Mouse (Mus musculus): Measurements from ENCODE around the gene Slpi. TPM values are rescaled to one million over a fixed set of nuclear protein-coding genes. Genes with fewer than 3 reads are reported as not detected.
"Not testable (repeated sequence)": the region's sequence is repeated elsewhere in the genome, so short reads cannot be mapped to it uniquely, and the experiment has no call there.

Slpi gene
- polyA plus RNA-seq, 1 experiment from 2014 or later = 9.4 TPM

- Histone ChIP-seq H3K27ac (ENCODE audit: low read depth, low read length) (no peak overlapping the region), H3K4me2 (no peak overlapping the region), H3K27me3 (replicated peaks; ENCODE audit: control insufficient read depth, insufficient read depth, low read length) (no peaks in the 10 kb centered on the region; the same call in none of the 2 replicates), H3K4me3 (ENCODE audit: low read depth, low read length) (no peak overlapping the region), H3K4me1 (replicated peaks; ENCODE audit: control insufficient read depth, insufficient read depth, low read length) (no peaks in the 10 kb centered on the region), H3K36me3 (ENCODE audit: control insufficient read depth, insufficient read depth, low read length) (no peaks in the 10 kb centered on the region), H3K9me3 (ENCODE audit: control insufficient read depth, low read length) (no peaks in the 10 kb centered on the region), H3K9ac (ENCODE audit: low read depth, low read length) (no peak overlapping the region)
- DNase-seq (ENCODE audit: low spot score) = peak; percentile 21
- ATAC-seq (replicated peaks; ENCODE audit: low FRiP score) = no peak
- WGBS = 61% methylated on average over 5 of the region's 5 CpGs
Measured at GRCm38 (mm10) chr2:164359668-164360067, 29.2 kb downstream of the Slpi start.

- Histone ChIP-seq H3K27ac (ENCODE audit: low read depth, low read length) (no peak overlapping the region), H3K4me1 (replicated peaks; ENCODE audit: control insufficient read depth, insufficient read depth, low read length) (no peaks in the 10 kb centered on the region), H3K9ac (ENCODE audit: low read depth, low read length) (no peak overlapping the region), H3K9me3 (ENCODE audit: control insufficient read depth, low read length) (no peaks in the 10 kb centered on the region), H3K27me3 (replicated peaks; ENCODE audit: control insufficient read depth, insufficient read depth, low read length) (no peaks in the 10 kb centered on the region; the same call in none of the 2 replicates), H3K4me3 (ENCODE audit: low read depth, low read length) (no peak overlapping the region), H3K4me2 (no peak overlapping the region), H3K36me3 (ENCODE audit: control insufficient read depth, insufficient read depth, low read length) (no peaks in the 10 kb centered on the region)
- WGBS = 76% methylated on average over 5 of the region's 5 CpGs
- ATAC-seq (replicated peaks; ENCODE audit: low FRiP score) (no peak), DNase-seq (ENCODE audit: low spot score) (no peak)
Measured at GRCm38 (mm10) chr2:164359031-164359430, 29.9 kb downstream of the Slpi start.

GRCm38 (mm10) chr2:164358373-164358772, 30.5 kb downstream of the Slpi start:
- DNase-seq (ENCODE audit: low spot score) (peak; percentile 6), ATAC-seq (replicated peaks; ENCODE audit: low FRiP score) (no peak)
- 80% methylated on average over 3 of the region's 3 CpGs for WGBS
- no peaks in the 10 kb centered on the region; the same call in none of the 2 replicates for H3K27me3 ChIP-seq (replicated peaks; ENCODE audit: control insufficient read depth, insufficient read depth, low read length)
- no peak overlapping the region for H3K9ac ChIP-seq (ENCODE audit: low read depth, low read length)
- H3K4me2 ChIP-seq = no peak overlapping the region
- no peaks in the 10 kb centered on the region for H3K4me1 ChIP-seq (replicated peaks; ENCODE audit: control insufficient read depth, insufficient read depth, low read length)
- no peak overlapping the region for H3K4me3 ChIP-seq (ENCODE audit: low read depth, low read length)
- no peak overlapping the region for H3K27ac ChIP-seq (ENCODE audit: low read depth, low read length)
- H3K36me3 ChIP-seq (ENCODE audit: control insufficient read depth, insufficient read depth, low read length) = no peaks in the 10 kb centered on the region
- H3K9me3 ChIP-seq (ENCODE audit: control insufficient read depth, low read length) = no peaks in the 10 kb centered on the region

GRCm38 (mm10) chr2:164356177-164356967, 32.5 kb downstream of the Slpi start:
- Histone ChIP-seq H3K4me2 (no peak overlapping the region), H3K9ac (ENCODE audit: low read depth, low read length) (no peak overlapping the region), H3K27ac (ENCODE audit: low read depth, low read length) (no peak overlapping the region), H3K27me3 (replicated peaks; ENCODE audit: control insufficient read depth, insufficient read depth, low read length) (no peaks in the 10 kb centered on the region; the same call in none of the 2 replicates), H3K36me3 (ENCODE audit: control insufficient read depth, insufficient read depth, low read length) (no peaks in the 10 kb centered on the region), H3K4me1 (replicated peaks; ENCODE audit: control insufficient read depth, insufficient read depth, low read length) (no peaks in the 10 kb centered on the region), H3K9me3 (ENCODE audit: control insufficient read depth, low read length) (no peaks in the 10 kb centered on the region), H3K4me3 (ENCODE audit: low read depth, low read length) (no peak overlapping the region)
- DNase-seq (ENCODE audit: low spot score) (no peak), ATAC-seq (replicated peaks; ENCODE audit: low FRiP score) (no peak)
- 73% methylated on average over 11 of the region's 11 CpGs for WGBS

GRCm38 (mm10) chr2:164353356-164353755, 35.5 kb downstream of the Slpi start:
- no peaks in the 10 kb centered on the region for H3K36me3 ChIP-seq (ENCODE audit: control insufficient read depth, insufficient read depth, low read length)
- ATAC-seq (replicated peaks; ENCODE audit: low FRiP score) (no peak), DNase-seq (ENCODE audit: low spot score) (no peak)
- H3K9ac ChIP-seq (ENCODE audit: low read depth, low read length) = no peak overlapping the region
- H3K4me1 ChIP-seq (replicated peaks; ENCODE audit: control insufficient read depth, insufficient read depth, low read length) = no peaks in the 10 kb centered on the region
- WGBS = 86% methylated on average over 11 of the region's 11 CpGs
- H3K4me3 ChIP-seq (ENCODE audit: low read depth, low read length) = no peak overlapping the region
- no peaks in the 10 kb centered on the region for H3K27me3 ChIP-seq (replicated peaks; ENCODE audit: control insufficient read depth, insufficient read depth, low read length)
- no peak overlapping the region for H3K4me2 ChIP-seq
- H3K27ac ChIP-seq (ENCODE audit: low read depth, low read length) = no peak overlapping the region
- no peaks in the 10 kb centered on the region for H3K9me3 ChIP-seq (ENCODE audit: control insufficient read depth, low read length)

- Histone ChIP-seq H3K4me1 (replicated peaks; ENCODE audit: control insufficient read depth, insufficient read depth, low read length) (no peaks in the 10 kb centered on the region), H3K9me3 (ENCODE audit: control insufficient read depth, low read length) (no peaks in the 10 kb centered on the region), H3K4me2 (no peak overlapping the region), H3K36me3 (ENCODE audit: control insufficient read depth, insufficient read depth, low read length) (no peaks in the 10 kb centered on the region), H3K9ac (ENCODE audit: low read depth, low read length) (no peak overlapping the region), H3K4me3 (ENCODE audit: low read depth, low read length) (no peak overlapping the region), H3K27ac (ENCODE audit: low read depth, low read length) (no peak overlapping the region), H3K27me3 (replicated peaks; ENCODE audit: control insufficient read depth, insufficient read depth, low read length) (no peaks in the 10 kb centered on the region)
- ATAC-seq (replicated peaks; ENCODE audit: low FRiP score) (no peak), DNase-seq (ENCODE audit: low spot score) (no peak)
- 64% methylated on average over 3 of the region's 3 CpGs for WGBS
Measured at GRCm38 (mm10) chr2:164352697-164353096, 36.2 kb downstream of the Slpi start.

- DNase-seq (ENCODE audit: low spot score) (no peak), ATAC-seq (replicated peaks; ENCODE audit: low FRiP score) (no peak)
- Histone ChIP-seq H3K9me3 (ENCODE audit: control insufficient read depth, low read length) (no peaks in the 10 kb centered on the region), H3K36me3 (ENCODE audit: control insufficient read depth, insufficient read depth, low read length) (no peaks in the 10 kb centered on the region), H3K4me1 (replicated peaks; ENCODE audit: control insufficient read depth, insufficient read depth, low read length) (no peaks in the 10 kb centered on the region), H3K4me2 (no peak overlapping the region), H3K27ac (ENCODE audit: low read depth, low read length) (no peak overlapping the region), H3K9ac (ENCODE audit: low read depth, low read length) (no peak overlapping the region), H3K4me3 (ENCODE audit: low read depth, low read length) (no peak overlapping the region), H3K27me3 (replicated peaks; ENCODE audit: control insufficient read depth, insufficient read depth, low read length) (no peaks in the 10 kb centered on the region)
- 90% methylated on average over 3 of the region's 3 CpGs for WGBS
Measured at GRCm38 (mm10) chr2:164348980-164349379, 39.9 kb downstream of the Slpi start.

GRCm38 (mm10) chr2:164347697-164348096, 41.2 kb downstream of the Slpi start:
- not testable (repeated sequence) for H3K27me3 ChIP-seq (replicated peaks; ENCODE audit: control insufficient read depth, insufficient read depth, low read length); ATAC-seq (replicated peaks; ENCODE audit: low FRiP score); H3K4me2 ChIP-seq; DNase-seq (ENCODE audit: low spot score); H3K9ac ChIP-seq (ENCODE audit: low read depth, low read length); H3K27ac ChIP-seq (ENCODE audit: low read depth, low read length); H3K4me1 ChIP-seq (replicated peaks; ENCODE audit: control insufficient read depth, insufficient read depth, low read length); H3K4me3 ChIP-seq (ENCODE audit: low read depth, low read length); H3K9me3 ChIP-seq (ENCODE audit: control insufficient read depth, low read length); H3K36me3 ChIP-seq (ENCODE audit: control insufficient read depth, insufficient read depth, low read length)

- not testable (repeated sequence) for DNase-seq (ENCODE audit: low spot score); H3K4me1 ChIP-seq (replicated peaks; ENCODE audit: control insufficient read depth, insufficient read depth, low read length); H3K9me3 ChIP-seq (ENCODE audit: control insufficient read depth, low read length); ATAC-seq (replicated peaks; ENCODE audit: low FRiP score); H3K36me3 ChIP-seq (ENCODE audit: control insufficient read depth, insufficient read depth, low read length); H3K27ac ChIP-seq (ENCODE audit: low read depth, low read length); H3K4me3 ChIP-seq (ENCODE audit: low read depth, low read length); H3K4me2 ChIP-seq; H3K27me3 ChIP-seq (replicated peaks; ENCODE audit: control insufficient read depth, insufficient read depth, low read length); H3K9ac ChIP-seq (ENCODE audit: low read depth, low read length)
- WGBS = 86% methylated on average over 1 of the region's 1 CpGs
Measured at GRCm38 (mm10) chr2:164343732-164344131, 45.2 kb downstream of the Slpi start.
